Mouse (Mus musculus): ENCODE data around the gene Higd2a.
"Not testable (repeated sequence)": the region's sequence is repeated elsewhere in the genome, so short reads cannot be mapped to it uniquely, and the experiment has no call there.

Higd2a gene

GRCm38 (mm10) chr13:54605426-54605825 lies 15.4 kb downstream of the Higd2a start:
- Histone ChIP-seq H3K36me3 (ENCODE audit: insufficient read depth, low read length) (peaks cover 37% of the 10 kb centered on the region), H3K27me3 (ENCODE audit: insufficient read depth, low read length) (no peaks in the 10 kb centered on the region), H3K9me3 (ENCODE audit: low read length) (no peaks in the 10 kb centered on the region), H3K4me3 (replicated peaks; ENCODE audit: low read length) (peak overlapping the region; percentile 58), H3K4me1 (replicated peaks; ENCODE audit: low read depth, low read length) (peaks cover 98% of the 10 kb centered on the region)
- TF ChIP-seq CTCF (conservative IDR thresholded peaks at IDR 0.05; ENCODE audit: low read length) (no peak), POU5F1 (IDR thresholded peaks at IDR 0.05; ENCODE audit: borderline replicate concordance, low read length) (no peak), NANOG (IDR thresholded peaks at IDR 0.05; ENCODE audit: borderline replicate concordance, low read length) (no peak)

- Histone ChIP-seq H3K4me1 (replicated peaks; ENCODE audit: low read depth, low read length) (peaks cover 89% of the 10 kb centered on the region), H3K27me3 (ENCODE audit: insufficient read depth, low read length) (peaks cover 5% of the 10 kb centered on the region; the same call in 1 of the 2 replicates), H3K4me3 (replicated peaks; ENCODE audit: low read length) (peak overlapping the region; percentile 58), H3K36me3 (ENCODE audit: insufficient read depth, low read length) (peaks cover 25% of the 10 kb centered on the region), H3K9me3 (ENCODE audit: low read length) (no peaks in the 10 kb centered on the region)
- TF ChIP-seq NANOG (IDR thresholded peaks at IDR 0.05; ENCODE audit: borderline replicate concordance, low read length) = no peak
- no peak for TF ChIP-seq POU5F1 (IDR thresholded peaks at IDR 0.05; ENCODE audit: borderline replicate concordance, low read length)
- TF ChIP-seq CTCF (conservative IDR thresholded peaks at IDR 0.05; ENCODE audit: low read length) = no peak
Observed at GRCm38 (mm10) chr13:54607204-54607603, 17.2 kb downstream of the Higd2a start.

GRCm38 (mm10) chr13:54608002-54608401 lies 18.0 kb downstream of the Higd2a start:
- TF ChIP-seq NANOG (IDR thresholded peaks at IDR 0.05; ENCODE audit: borderline replicate concordance, low read length) (no peak), POU5F1 (IDR thresholded peaks at IDR 0.05; ENCODE audit: borderline replicate concordance, low read length) (no peak), CTCF (conservative IDR thresholded peaks at IDR 0.05; ENCODE audit: low read length) (no peak)
- Histone ChIP-seq H3K36me3 (ENCODE audit: insufficient read depth, low read length) (peaks cover 25% of the 10 kb centered on the region), H3K4me1 (replicated peaks; ENCODE audit: low read depth, low read length) (peaks cover 85% of the 10 kb centered on the region), H3K27me3 (ENCODE audit: insufficient read depth, low read length) (peaks cover 5% of the 10 kb centered on the region; the same call in 1 of the 2 replicates), H3K4me3 (replicated peaks; ENCODE audit: low read length) (peak overlapping the region; percentile 91), H3K9me3 (ENCODE audit: low read length) (no peaks in the 10 kb centered on the region)

- Histone ChIP-seq H3K36me3 (ENCODE audit: insufficient read depth, low read length) (peaks cover 25% of the 10 kb centered on the region), H3K4me1 (replicated peaks; ENCODE audit: low read depth, low read length) (peaks cover 84% of the 10 kb centered on the region), H3K9me3 (ENCODE audit: low read length) (no peaks in the 10 kb centered on the region), H3K4me3 (replicated peaks; ENCODE audit: low read length) (peak overlapping the region; percentile 91), H3K27me3 (ENCODE audit: insufficient read depth, low read length) (peaks cover 5% of the 10 kb centered on the region; the same call in 1 of the 2 replicates)
- TF ChIP-seq POU5F1 (IDR thresholded peaks at IDR 0.05; ENCODE audit: borderline replicate concordance, low read length) = no peak
- TF ChIP-seq NANOG (IDR thresholded peaks at IDR 0.05; ENCODE audit: borderline replicate concordance, low read length) = peak; percentile 31; the same call in 1 of the 2 replicates
- TF ChIP-seq CTCF (conservative IDR thresholded peaks at IDR 0.05; ENCODE audit: low read length) = no peak
Observed at GRCm38 (mm10) chr13:54608666-54609065, 18.7 kb downstream of the Higd2a start.

- Histone ChIP-seq H3K36me3 (ENCODE audit: insufficient read depth, low read length) (peaks cover 20% of the 10 kb centered on the region), H3K4me1 (replicated peaks; ENCODE audit: low read depth, low read length) (peaks cover 83% of the 10 kb centered on the region), H3K27me3 (ENCODE audit: insufficient read depth, low read length) (peaks cover 5% of the 10 kb centered on the region; the same call in 1 of the 2 replicates), H3K9me3 (ENCODE audit: low read length) (no peaks in the 10 kb centered on the region), H3K4me3 (replicated peaks; ENCODE audit: low read length) (peak overlapping the region; percentile 91)
- TF ChIP-seq CTCF (conservative IDR thresholded peaks at IDR 0.05; ENCODE audit: low read length) = no peak
- TF ChIP-seq POU5F1 (IDR thresholded peaks at IDR 0.05; ENCODE audit: borderline replicate concordance, low read length) = no peak
- no peak for TF ChIP-seq NANOG (IDR thresholded peaks at IDR 0.05; ENCODE audit: borderline replicate concordance, low read length)
Observed at GRCm38 (mm10) chr13:54609301-54609700, 19.3 kb downstream of the Higd2a start.

GRCm38 (mm10) chr13:54610613-54610971 lies 20.6 kb downstream of the Higd2a start:
- TF ChIP-seq NANOG (IDR thresholded peaks at IDR 0.05; ENCODE audit: borderline replicate concordance, low read length) (no peak), POU5F1 (IDR thresholded peaks at IDR 0.05; ENCODE audit: borderline replicate concordance, low read length) (no peak), CTCF (conservative IDR thresholded peaks at IDR 0.05; ENCODE audit: low read length) (no peak)
- H3K27me3 ChIP-seq (ENCODE audit: insufficient read depth, low read length) = peaks cover 5% of the 10 kb centered on the region; the same call in 1 of the 2 replicates
- peak overlapping the region; percentile 91 for H3K4me3 ChIP-seq (replicated peaks; ENCODE audit: low read length)
- H3K4me1 ChIP-seq (replicated peaks; ENCODE audit: low read depth, low read length) = peaks cover 79% of the 10 kb centered on the region
- H3K9me3 ChIP-seq (ENCODE audit: low read length) = no peaks in the 10 kb centered on the region
- peaks cover 14% of the 10 kb centered on the region for H3K36me3 ChIP-seq (ENCODE audit: insufficient read depth, low read length)

GRCm38 (mm10) chr13:54610972-54611754 lies 21.2 kb downstream of the Higd2a start, which contains the start of gene Cltb:
TSS of gene Cltb (minus strand) at chr13:54611344.
- peaks cover 78% of the 10 kb centered on the region for H3K4me1 ChIP-seq (replicated peaks; ENCODE audit: low read depth, low read length)
- peaks cover 10% of the 10 kb centered on the region for H3K36me3 ChIP-seq (ENCODE audit: insufficient read depth, low read length)
- TF ChIP-seq NANOG (IDR thresholded peaks at IDR 0.05; ENCODE audit: borderline replicate concordance, low read length) (no peak), CTCF (conservative IDR thresholded peaks at IDR 0.05; ENCODE audit: low read length) (no peak), POU5F1 (IDR thresholded peaks at IDR 0.05; ENCODE audit: borderline replicate concordance, low read length) (no peak)
- H3K9me3 ChIP-seq (ENCODE audit: low read length) = no peaks in the 10 kb centered on the region
- H3K4me3 ChIP-seq (replicated peaks; ENCODE audit: low read length) = peak within 1 kb of the TSS; percentile 91
- peaks cover 5% of the 10 kb centered on the region; the same call in 1 of the 2 replicates for H3K27me3 ChIP-seq (ENCODE audit: insufficient read depth, low read length)

GRCm38 (mm10) chr13:54613141-54613540 lies 23.1 kb downstream of the Higd2a start:
- H3K36me3 ChIP-seq (ENCODE audit: insufficient read depth, low read length); H3K4me3 ChIP-seq (replicated peaks; ENCODE audit: low read length); H3K27me3 ChIP-seq (ENCODE audit: insufficient read depth, low read length); H3K9me3 ChIP-seq (ENCODE audit: low read length): not testable (repeated sequence)
- peaks cover 72% of the 10 kb centered on the region for H3K4me1 ChIP-seq (replicated peaks; ENCODE audit: low read depth, low read length)

Measured in E14TG2a.4 (cell line).